Mouse (Mus musculus): ENCODE results near the gene Wfdc18.

GRCm38 (mm10) chr11:83689918-83690317, 18.9 kb upstream of the Wfdc18 start:
- no peak for TF ChIP-seq CTCF (IDR thresholded peaks at IDR 0.05; ENCODE audit: borderline replicate concordance, insufficient read depth, low read depth, low read length)
- TF ChIP-seq POLR2A (IDR thresholded peaks at IDR 0.05; ENCODE audit: borderline replicate concordance, insufficient read depth, low read length): no peak

Measured in cerebellum, adult 2 months (tissue).